Mouse (Mus musculus): ENCODE measurements around the gene Plac9a. TPM values are rescaled to one million over a fixed set of nuclear protein-coding genes. Genes with fewer than 3 reads are reported as not detected.
"Not testable (repeated sequence)": the region's sequence is repeated elsewhere in the genome, so short reads cannot be mapped to it uniquely, and the experiment has no call there.

Plac9a gene
- polyA plus RNA-seq, 1 experiment from 2014 or later: not detected

GRCm38 (mm10) chr14:25855241-25855885 lies 47.5 kb downstream of the Plac9a start:
- Histone ChIP-seq H3K36me3 (replicated peaks) (no peaks in the 10 kb centered on the region), H3K4me1 (peaks cover 37% of the 10 kb centered on the region), H3K4me3 (no peak overlapping the region), H3K27me3 (replicated peaks; ENCODE audit: low read depth, poor library complexity, severe bottlenecking) (no peaks in the 10 kb centered on the region), H3K27ac (replicated peaks) (0 out of 2 replicates have a peak overlapping the region, but pooled peaks have one; percentile 3), H3K9me3 (no peaks in the 10 kb centered on the region)
- WGBS: 64% methylated on average over 8 of the region's 8 CpGs
- DNase-seq (ENCODE audit: low spot score): no peak

GRCm38 (mm10) chr14:25853717-25854452 lies 49.0 kb downstream of the Plac9a start:
- no peaks in the 10 kb centered on the region for H3K36me3 ChIP-seq (replicated peaks)
- DNase-seq (ENCODE audit: low spot score): no peak
- 90% methylated on average over 16 of the region's 16 CpGs for WGBS
- H3K27me3 ChIP-seq (replicated peaks; ENCODE audit: low read depth, poor library complexity, severe bottlenecking): no peaks in the 10 kb centered on the region
- peaks cover 29% of the 10 kb centered on the region for H3K4me1 ChIP-seq
- no peak overlapping the region for H3K27ac ChIP-seq (replicated peaks)
- no peak overlapping the region for H3K4me3 ChIP-seq
- no peaks in the 10 kb centered on the region for H3K9me3 ChIP-seq

- DNase-seq (ENCODE audit: low spot score): no peak
- peaks cover 29% of the 10 kb centered on the region for H3K4me1 ChIP-seq
- no peaks in the 10 kb centered on the region for H3K9me3 ChIP-seq
- H3K27me3 ChIP-seq (replicated peaks; ENCODE audit: low read depth, poor library complexity, severe bottlenecking): no peaks in the 10 kb centered on the region
- no peaks in the 10 kb centered on the region for H3K36me3 ChIP-seq (replicated peaks)
- H3K27ac ChIP-seq (replicated peaks): no peak overlapping the region
- H3K4me3 ChIP-seq: no peak overlapping the region
- WGBS: 63% methylated on average over 6 of the region's 6 CpGs
Observed at GRCm38 (mm10) chr14:25853295-25853694, 49.6 kb downstream of the Plac9a start.

GRCm38 (mm10) chr14:25852121-25852561 lies 50.8 kb downstream of the Plac9a start:
- H3K36me3 ChIP-seq (replicated peaks): no peaks in the 10 kb centered on the region
- no peak overlapping the region for H3K27ac ChIP-seq (replicated peaks)
- H3K9me3 ChIP-seq: no peaks in the 10 kb centered on the region
- H3K4me1 ChIP-seq: peaks cover 38% of the 10 kb centered on the region
- DNase-seq (ENCODE audit: low spot score): no peak
- WGBS: 83% methylated on average over 11 of the region's 11 CpGs
- no peak overlapping the region for H3K4me3 ChIP-seq
- H3K27me3 ChIP-seq (replicated peaks; ENCODE audit: low read depth, poor library complexity, severe bottlenecking): no peaks in the 10 kb centered on the region

GRCm38 (mm10) chr14:25851189-25851588 lies 51.7 kb downstream of the Plac9a start:
- peaks cover 8% of the 10 kb centered on the region for H3K27me3 ChIP-seq (replicated peaks; ENCODE audit: low read depth, poor library complexity, severe bottlenecking)
- H3K4me3 ChIP-seq: no peak overlapping the region
- 86% methylated on average over 6 of the region's 6 CpGs for WGBS
- no peaks in the 10 kb centered on the region for H3K9me3 ChIP-seq
- peaks cover 42% of the 10 kb centered on the region for H3K4me1 ChIP-seq
- no peak for DNase-seq (ENCODE audit: low spot score)
- H3K27ac ChIP-seq (replicated peaks): no peak overlapping the region
- no peaks in the 10 kb centered on the region for H3K36me3 ChIP-seq (replicated peaks)

- H3K27me3 ChIP-seq (replicated peaks; ENCODE audit: low read depth, poor library complexity, severe bottlenecking): peaks cover 16% of the 10 kb centered on the region
- no peak overlapping the region for H3K4me3 ChIP-seq
- no peaks in the 10 kb centered on the region for H3K36me3 ChIP-seq (replicated peaks)
- H3K27ac ChIP-seq (replicated peaks): no peak overlapping the region
- 93% methylated on average over 2 of the region's 2 CpGs for WGBS
- peaks cover 36% of the 10 kb centered on the region for H3K4me1 ChIP-seq
- H3K9me3 ChIP-seq: no peaks in the 10 kb centered on the region
- no peak for DNase-seq (ENCODE audit: low spot score)
Observed at GRCm38 (mm10) chr14:25850433-25850832, 52.5 kb downstream of the Plac9a start.

GRCm38 (mm10) chr14:25848708-25849107 lies 54.2 kb downstream of the Plac9a start:
- peaks cover 33% of the 10 kb centered on the region for H3K27me3 ChIP-seq (replicated peaks; ENCODE audit: low read depth, poor library complexity, severe bottlenecking)
- not testable (repeated sequence) for H3K27ac ChIP-seq (replicated peaks); H3K36me3 ChIP-seq (replicated peaks); DNase-seq (ENCODE audit: low spot score); H3K4me3 ChIP-seq; H3K9me3 ChIP-seq
- 86% methylated on average over 4 of the region's 4 CpGs for WGBS
- H3K4me1 ChIP-seq: peaks cover 31% of the 10 kb centered on the region

GRCm38 (mm10) chr14:25848237-25848636 lies 54.7 kb downstream of the Plac9a start:
- Histone ChIP-seq H3K27me3 (replicated peaks; ENCODE audit: low read depth, poor library complexity, severe bottlenecking) (peaks cover 38% of the 10 kb centered on the region), H3K4me3 (no peak overlapping the region), H3K9me3 (no peaks in the 10 kb centered on the region), H3K27ac (replicated peaks) (peak overlapping the region; percentile 20; the same call in 1 of the 2 replicates), H3K36me3 (replicated peaks) (no peaks in the 10 kb centered on the region), H3K4me1 (peaks cover 27% of the 10 kb centered on the region)
- no peak for DNase-seq (ENCODE audit: low spot score)
- WGBS: 90% methylated on average over 6 of the region's 6 CpGs

GRCm38 (mm10) chr14:25847660-25848059 lies 55.2 kb downstream of the Plac9a start:
- WGBS: 36% methylated on average over 9 of the region's 9 CpGs
- H3K27me3 ChIP-seq (replicated peaks; ENCODE audit: low read depth, poor library complexity, severe bottlenecking): peaks cover 44% of the 10 kb centered on the region
- DNase-seq (ENCODE audit: low spot score): no peak
- 0 out of 2 replicates have a peak overlapping the region, but pooled peaks have one; percentile 20 for H3K27ac ChIP-seq (replicated peaks)
- peaks cover 29% of the 10 kb centered on the region for H3K4me1 ChIP-seq
- no peaks in the 10 kb centered on the region for H3K9me3 ChIP-seq
- H3K4me3 ChIP-seq: no peak overlapping the region
- H3K36me3 ChIP-seq (replicated peaks): no peaks in the 10 kb centered on the region

- Histone ChIP-seq H3K4me3 (no peak overlapping the region), H3K36me3 (replicated peaks) (no peaks in the 10 kb centered on the region), H3K4me1 (peaks cover 31% of the 10 kb centered on the region), H3K27ac (replicated peaks) (no peak overlapping the region), H3K27me3 (replicated peaks; ENCODE audit: low read depth, poor library complexity, severe bottlenecking) (peaks cover 55% of the 10 kb centered on the region), H3K9me3 (no peaks in the 10 kb centered on the region)
- WGBS: 91% methylated on average over 8 of the region's 8 CpGs
- no peak for DNase-seq (ENCODE audit: low spot score)
Observed at GRCm38 (mm10) chr14:25846516-25846915, 56.4 kb downstream of the Plac9a start.

GRCm38 (mm10) chr14:25845832-25846383 lies 57.0 kb downstream of the Plac9a start:
- no peaks in the 10 kb centered on the region for H3K36me3 ChIP-seq (replicated peaks)
- no peaks in the 10 kb centered on the region for H3K9me3 ChIP-seq
- no peak overlapping the region for H3K27ac ChIP-seq (replicated peaks)
- DNase-seq (ENCODE audit: low spot score): no peak
- H3K4me1 ChIP-seq: peaks cover 33% of the 10 kb centered on the region
- H3K27me3 ChIP-seq (replicated peaks; ENCODE audit: low read depth, poor library complexity, severe bottlenecking): peaks cover 61% of the 10 kb centered on the region
- no peak overlapping the region for H3K4me3 ChIP-seq
- 90% methylated on average over 6 of the region's 6 CpGs for WGBS

- WGBS: 90% methylated on average over 4 of the region's 4 CpGs
- peaks cover 72% of the 10 kb centered on the region for H3K27me3 ChIP-seq (replicated peaks; ENCODE audit: low read depth, poor library complexity, severe bottlenecking)
Observed at GRCm38 (mm10) chr14:25844372-25844771, 58.5 kb downstream of the Plac9a start.

GRCm38 (mm10) chr14:25842688-25843003 lies 60.3 kb downstream of the Plac9a start:
- Histone ChIP-seq H3K27ac (replicated peaks) (no peak overlapping the region), H3K4me1 (peaks cover 28% of the 10 kb centered on the region), H3K9me3 (no peaks in the 10 kb centered on the region), H3K36me3 (replicated peaks) (no peaks in the 10 kb centered on the region), H3K27me3 (replicated peaks; ENCODE audit: low read depth, poor library complexity, severe bottlenecking) (peaks cover 72% of the 10 kb centered on the region), H3K4me3 (peak overlapping the region; percentile 75)
- DNase-seq (ENCODE audit: low spot score): peak; percentile 30
- under 1% methylated on average over 12 of the region's 12 CpGs for WGBS

More at GRCm38 (mm10) chr14:25844372-25844771, 58.5 kb downstream of the Plac9a start:
- Histone ChIP-seq H3K4me3 (no peak overlapping the region), H3K36me3 (replicated peaks) (no peaks in the 10 kb centered on the region), H3K9me3 (no peaks in the 10 kb centered on the region), H3K4me1 (peaks cover 34% of the 10 kb centered on the region), H3K27ac (replicated peaks) (no peak overlapping the region)
- DNase-seq (ENCODE audit: low spot score): no peak
